Mouse (Mus musculus) E14TG2a.4 (cell line): ENCODE data around the gene Iqschfp.
A peak's percentile ranks its signal among the peaks of the same experiment; 100 is the strongest.

Experiments used
- H3K27me3 ChIP-seq: 2 replicates; pipeline ENCODE4 v1.6.1; 2014; ENCODE audit warnings: low read length, control low read depth; ENCODE audit not compliant: insufficient read depth
- H3K36me3 ChIP-seq: 2 replicates; pipeline ENCODE4 v1.6.1; 2014; ENCODE audit warnings: low read length, control low read depth; ENCODE audit not compliant: insufficient read depth
- H3K4me1 ChIP-seq: replicated peaks from 2 replicates; pipeline ENCODE4 v1.6.1; 2014; ENCODE audit warnings: low read depth, low read length, control low read depth
- H3K4me3 ChIP-seq: replicated peaks from 2 replicates; pipeline ENCODE4 v1.5.1; 2014; ENCODE audit warnings: mild to moderate bottlenecking, low read length
- H3K9me3 ChIP-seq: 2 replicates; pipeline ENCODE4 v1.6.1; 2014; ENCODE audit warnings: low read length, control low read depth
- CTCF ChIP-seq: conservative IDR thresholded peaks from 2 replicates; pipeline ENCODE4 v1.5.1; 2014; ENCODE audit warnings: low read length
- NANOG ChIP-seq: IDR thresholded peaks from 2 replicates; pipeline ENCODE4 v1.6.1; 2014; ENCODE audit warnings: borderline replicate concordance, low read length, mixed read lengths
- POU5F1 ChIP-seq: IDR thresholded peaks from 2 replicates; pipeline ENCODE4 v1.6.1; 2014; ENCODE audit warnings: low read length, borderline replicate concordance

The Iqschfp gene

GRCm38 (mm10) chr3:68581591-68581990 is 689.6 kb downstream of the Iqschfp start:
- no peaks in the 10 kb centered on the region for H3K27me3 ChIP-seq
- H3K9me3 ChIP-seq = no peaks in the 10 kb centered on the region
- TF ChIP-seq POU5F1 (no peak), CTCF (peak; percentile 32), NANOG (no peak)
- H3K4me1 ChIP-seq = peaks cover 94% of the 10 kb centered on the region
- peaks cover 31% of the 10 kb centered on the region for H3K36me3 ChIP-seq
- peak overlapping the region; percentile 64 for H3K4me3 ChIP-seq

GRCm38 (mm10) chr3:68582103-68582740 is 690.2 kb downstream of the Iqschfp start:
- H3K9me3 ChIP-seq = no peaks in the 10 kb centered on the region
- H3K36me3 ChIP-seq = peaks cover 26% of the 10 kb centered on the region
- TF ChIP-seq NANOG (no peak), CTCF (peak; percentile 76), POU5F1 (no peak)

GRCm38 (mm10) chr3:68583031-68583693 is 691.1 kb downstream of the Iqschfp start:
- H3K27me3 ChIP-seq = no peaks in the 10 kb centered on the region
- H3K9me3 ChIP-seq = no peaks in the 10 kb centered on the region
- peaks cover 94% of the 10 kb centered on the region for H3K4me1 ChIP-seq
- H3K36me3 ChIP-seq = peaks cover 29% of the 10 kb centered on the region
- TF ChIP-seq POU5F1 = no peak
- no peak for TF ChIP-seq NANOG
- no peak for TF ChIP-seq CTCF
- H3K4me3 ChIP-seq = peak overlapping the region; percentile 64

More at GRCm38 (mm10) chr3:68582103-68582740, 690.2 kb downstream of the Iqschfp start:
- H3K27me3 ChIP-seq = no peaks in the 10 kb centered on the region
- H3K4me1 ChIP-seq = peaks cover 92% of the 10 kb centered on the region
- peak overlapping the region; percentile 64 for H3K4me3 ChIP-seq

GRCm38 (mm10) chr3:68583771-68584511 is 691.9 kb downstream of the Iqschfp start:
- H3K4me3 ChIP-seq = peak overlapping the region; percentile 64
- no peaks in the 10 kb centered on the region for H3K9me3 ChIP-seq
- peaks cover 32% of the 10 kb centered on the region for H3K36me3 ChIP-seq
- no peaks in the 10 kb centered on the region for H3K27me3 ChIP-seq
- H3K4me1 ChIP-seq = peaks cover 90% of the 10 kb centered on the region
- TF ChIP-seq CTCF (no peak), POU5F1 (no peak), NANOG (no peak)

- H3K27me3 ChIP-seq = no peaks in the 10 kb centered on the region
- peaks cover 87% of the 10 kb centered on the region for H3K4me1 ChIP-seq
- TF ChIP-seq POU5F1 = no peak
- no peak for TF ChIP-seq NANOG
- TF ChIP-seq CTCF = no peak
- H3K36me3 ChIP-seq = peaks cover 32% of the 10 kb centered on the region
- no peaks in the 10 kb centered on the region for H3K9me3 ChIP-seq
- no peak overlapping the region for H3K4me3 ChIP-seq
Observed at GRCm38 (mm10) chr3:68585213-68585612, 693.2 kb downstream of the Iqschfp start.

- H3K4me3 ChIP-seq = no peak overlapping the region
- H3K27me3 ChIP-seq = no peaks in the 10 kb centered on the region
- TF ChIP-seq POU5F1 (no peak), CTCF (no peak), NANOG (no peak)
Observed at GRCm38 (mm10) chr3:68586646-68587064, 694.6 kb downstream of the Iqschfp start.

GRCm38 (mm10) chr3:68587567-68588245 is 695.7 kb downstream of the Iqschfp start:
- H3K9me3 ChIP-seq = no peaks in the 10 kb centered on the region
- H3K4me3 ChIP-seq = no peak overlapping the region
- peaks cover 51% of the 10 kb centered on the region for H3K36me3 ChIP-seq
- TF ChIP-seq CTCF = no peak
- TF ChIP-seq NANOG = no peak
- TF ChIP-seq POU5F1 = no peak
- H3K27me3 ChIP-seq = no peaks in the 10 kb centered on the region
- H3K4me1 ChIP-seq = peaks cover 69% of the 10 kb centered on the region

More at GRCm38 (mm10) chr3:68586646-68587064, 694.6 kb downstream of the Iqschfp start:
- Histone ChIP-seq H3K9me3 (no peaks in the 10 kb centered on the region), H3K4me1 (peaks cover 79% of the 10 kb centered on the region), H3K36me3 (peaks cover 43% of the 10 kb centered on the region)

GRCm38 (mm10) chr3:68589220-68589840 is 697.3 kb downstream of the Iqschfp start:
- Histone ChIP-seq H3K4me1 (peaks cover 65% of the 10 kb centered on the region), H3K9me3 (no peaks in the 10 kb centered on the region), H3K36me3 (peaks cover 60% of the 10 kb centered on the region), H3K27me3 (no peaks in the 10 kb centered on the region), H3K4me3 (no peak overlapping the region)
- TF ChIP-seq NANOG (no peak), CTCF (no peak), POU5F1 (no peak)
